Mouse (Mus musculus) liver, adult 2 months (tissue): Measurements from ENCODE around the gene Ctc1. TPM values are rescaled to one million over a fixed set of nuclear protein-coding genes. Genes with fewer than 3 reads are reported as not detected.

ENCODE experiments used
- DNase-seq: peaks from one replicate; pipeline ENCODE4 v3.0.0-alpha.2; 2011; ENCODE audit warnings: low read depth, low spot score; ENCODE audit errors: extremely low read depth
- H3K27ac ChIP-seq: fragments of 200-500 bp; replicated peaks from 2 replicates; pipeline ENCODE4 v1.5.1; 2012; ENCODE audit warnings: low read depth, mild to moderate bottlenecking, control low read depth, inconsistent platforms, low read length; ENCODE audit not compliant: insufficient read depth
- H3K27me3 ChIP-seq: fragments of 200-500 bp; 2 replicates; pipeline ENCODE4 v1.6.1; 2012; ENCODE audit warnings: mild to moderate bottlenecking, moderate library complexity, low read length, inconsistent platforms; ENCODE audit not compliant: control insufficient read depth, insufficient read depth
- H3K36me3 ChIP-seq: fragments of 200-500 bp; 2 replicates; pipeline ENCODE4 v1.6.1; 2012; ENCODE audit warnings: low read length, inconsistent platforms; ENCODE audit not compliant: control insufficient read depth, insufficient read depth
- H3K4me1 ChIP-seq: fragments of 200-500 bp; 2 replicates; pipeline ENCODE4 v1.6.1; 2011; ENCODE audit warnings: low read length; ENCODE audit not compliant: control insufficient read depth, insufficient read depth
- H3K4me3 ChIP-seq: fragments of 200-500 bp; 2 replicates; pipeline ENCODE4 v1.5.1; 2011; ENCODE audit warnings: low read depth, mild to moderate bottlenecking, control low read depth, low read length, moderate library complexity; ENCODE audit not compliant: insufficient read depth
- H3K79me2 ChIP-seq: fragments of 200-500 bp; 2 replicates; pipeline ENCODE4 v1.6.1; 2012; ENCODE audit warnings: inconsistent platforms, mild to moderate bottlenecking, low read length, moderate library complexity; ENCODE audit not compliant: control insufficient read depth, insufficient read depth
- H3K9ac ChIP-seq: fragments of 200-500 bp; 2 replicates; pipeline ENCODE4 v1.6.1; 2012; ENCODE audit warnings: low read depth, mild to moderate bottlenecking, control low read depth, inconsistent platforms, low read length
- CTCF ChIP-seq: fragments of 200-500 bp; IDR thresholded peaks from 2 replicates; pipeline ENCODE4 v1.5.1; 2011; ENCODE audit warnings: low read depth, low read length, control low read depth
- POLR2A ChIP-seq: fragments of 200-500 bp; IDR thresholded peaks from 2 replicates; pipeline ENCODE4 v1.6.1; 2011; ENCODE audit warnings: low read length, control low read depth; ENCODE audit not compliant: insufficient read depth; ENCODE audit errors: extremely low read depth
- WGBS: fragments of 180-500 bp; shearing (Covaris S2); methylation state at CpG from one replicate; pipeline ENCODE4 v1.1.7; 2018; 5-methylcytosine and 5-hydroxymethylcytosine counted together
- polyA plus RNA-seq: library from polyadenylated mRNA; depleted of rRNA; stranded (reverse); fragments of >200 nt; gene quantifications from 2 replicates; pipeline ENCODE4 v1.2.3, GENCODE M21; 2012
- total RNA-seq: library from RNA; depleted of rRNA; stranded (reverse); fragments of >200 nt; gene quantifications from 2 replicates; pipeline ENCODE4 v1.2.3, GENCODE M21; 2014

The Ctc1 gene
- total and polyA plus RNA-seq, 2 experiments: 2.6 to 12.5 TPM

GRCm38 (mm10) chr11:69028805-69029204 lies 13.1 kb downstream of the Ctc1 start:
- H3K36me3 ChIP-seq: peaks cover 1% of the 10 kb centered on the region; the same call in 1 of the 2 replicates

GRCm38 (mm10) chr11:69033552-69033951 lies 17.8 kb downstream of the Ctc1 start:
- WGBS: 78% methylated on average over 9 of the region's 9 CpGs
- Histone ChIP-seq H3K27ac (no peak overlapping the region), H3K4me3 (no peak overlapping the region), H3K36me3 (no peaks in the 10 kb centered on the region), H3K79me2 (no peaks in the 10 kb centered on the region), H3K4me1 (peaks cover 13% of the 10 kb centered on the region), H3K27me3 (no peaks in the 10 kb centered on the region), H3K9ac (no peak overlapping the region)
- no peak for TF ChIP-seq CTCF
- TF ChIP-seq POLR2A: no peak
- DNase-seq: no peak

More at GRCm38 (mm10) chr11:69028805-69029204, 13.1 kb downstream of the Ctc1 start:
- WGBS: 82% methylated on average over 2 of the region's 2 CpGs
- Histone ChIP-seq H3K27ac (no peak overlapping the region), H3K79me2 (no peaks in the 10 kb centered on the region), H3K27me3 (no peaks in the 10 kb centered on the region), H3K4me1 (no peaks in the 10 kb centered on the region), H3K9ac (no peak overlapping the region), H3K4me3 (no peak overlapping the region)
- DNase-seq: no peak
- no peak for TF ChIP-seq POLR2A
- no peak for TF ChIP-seq CTCF

GRCm38 (mm10) chr11:69034585-69034984 lies 18.9 kb downstream of the Ctc1 start:
- 93% methylated on average over 3 of the region's 3 CpGs for WGBS

GRCm38 (mm10) chr11:69035411-69035810 lies 19.7 kb downstream of the Ctc1 start:
- DNase-seq: no peak
- Histone ChIP-seq H3K36me3 (no peaks in the 10 kb centered on the region), H3K9ac (no peak overlapping the region)

More at GRCm38 (mm10) chr11:69034585-69034984, 18.9 kb downstream of the Ctc1 start:
- no peaks in the 10 kb centered on the region for H3K27me3 ChIP-seq
- no peak overlapping the region for H3K4me3 ChIP-seq
- TF ChIP-seq POLR2A: no peak
- no peak for TF ChIP-seq CTCF
- no peaks in the 10 kb centered on the region for H3K79me2 ChIP-seq
- peaks cover 22% of the 10 kb centered on the region for H3K4me1 ChIP-seq
- H3K9ac ChIP-seq: no peak overlapping the region
- H3K27ac ChIP-seq: no peak overlapping the region
- no peak for DNase-seq
- H3K36me3 ChIP-seq: no peaks in the 10 kb centered on the region

GRCm38 (mm10) chr11:69035849-69036248 lies 20.1 kb downstream of the Ctc1 start:
- Histone ChIP-seq H3K27me3 (no peaks in the 10 kb centered on the region), H3K36me3 (no peaks in the 10 kb centered on the region), H3K79me2 (no peaks in the 10 kb centered on the region), H3K27ac (peak overlapping the region; percentile 26; the same call in 1 of the 2 replicates), H3K4me3 (0 out of 2 replicates have a peak overlapping the region, but pooled peaks have one; percentile 7), H3K9ac (no peak overlapping the region), H3K4me1 (peaks cover 24% of the 10 kb centered on the region)
- TF ChIP-seq CTCF (peak; percentile 92), POLR2A (no peak)
- 1% methylated on average over 8 of the region's 8 CpGs for WGBS
- DNase-seq: peak; percentile 83

More at GRCm38 (mm10) chr11:69035411-69035810, 19.7 kb downstream of the Ctc1 start:
- Histone ChIP-seq H3K27ac (peak overlapping the region; percentile 26; the same call in 1 of the 2 replicates), H3K4me1 (peaks cover 24% of the 10 kb centered on the region), H3K79me2 (no peaks in the 10 kb centered on the region), H3K4me3 (0 out of 2 replicates have a peak overlapping the region, but pooled peaks have one; percentile 7), H3K27me3 (no peaks in the 10 kb centered on the region)
- 84% methylated on average over 9 of the region's 9 CpGs for WGBS
- no peak for TF ChIP-seq POLR2A
- no peak for TF ChIP-seq CTCF

- WGBS: 10% methylated on average over 20 of the region's 20 CpGs
- Histone ChIP-seq H3K36me3 (no peaks in the 10 kb centered on the region), H3K4me3 (peak overlapping the region; percentile 47), H3K27me3 (no peaks in the 10 kb centered on the region), H3K27ac (peak overlapping the region; percentile 36), H3K79me2 (no peaks in the 10 kb centered on the region), H3K9ac (peak overlapping the region; percentile 47), H3K4me1 (peaks cover 24% of the 10 kb centered on the region)
- DNase-seq: peak; percentile 77
- TF ChIP-seq CTCF (no peak), POLR2A (no peak)
Measured at GRCm38 (mm10) chr11:69036486-69037230, 20.9 kb downstream of the Ctc1 start.
